Mouse (Mus musculus): ENCODE data around the gene H6pd.

DNA sequence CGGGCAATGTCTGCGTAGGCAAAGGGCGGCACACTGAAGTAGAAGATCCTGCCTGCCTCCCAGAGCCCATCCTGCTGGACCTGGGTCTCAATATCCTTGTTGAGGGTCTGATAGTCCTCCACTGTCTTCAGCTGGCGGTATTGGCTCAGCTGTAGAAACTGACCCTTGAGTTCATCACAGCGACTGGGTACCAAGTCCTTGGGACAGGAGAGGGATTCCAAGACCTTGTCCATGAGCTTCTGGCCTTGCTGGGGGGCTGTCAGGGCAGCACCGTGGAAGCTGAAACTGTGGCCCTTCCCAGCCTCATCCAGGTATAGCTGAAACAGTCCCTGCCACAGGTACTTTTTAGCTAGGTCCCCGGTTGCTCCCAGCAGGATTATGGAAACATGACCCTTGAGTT lies 12.9 kb downstream of the H6pd start:
- TF ChIP-seq EP300 (IDR thresholded peaks at IDR 0.05; ENCODE audit: insufficient read depth, low read depth, low read length), result no peak
- no peak for TF ChIP-seq POLR2A (IDR thresholded peaks at IDR 0.05; ENCODE audit: insufficient read depth, low read length)

Measured in ES-Bruce4 (cell line).